Mouse (Mus musculus) lung, postnatal 0 days (tissue): ENCODE data around the gene Rps18.

Experiments used
- CTCF ChIP-seq: IDR thresholded peaks from 2 replicates; pipeline ENCODE4 v1.5.1; 2016; ENCODE audit warnings: antibody characterized with exemption, mild to moderate bottlenecking
- EP300 ChIP-seq: IDR thresholded peaks from 2 replicates; pipeline ENCODE4 v1.6.1; 2016; ENCODE audit warnings: antibody characterized with exemption, mild to moderate bottlenecking, control low read depth

- TF ChIP-seq CTCF (no peak), EP300 (no peak)
These were observed 46.5 kb downstream of the Rps18 start, which contains the start of gene Daxx for GRCm38 (mm10) chr17:33909077-33909868.
